Mouse (Mus musculus) embryonic facial prominence, embryonic 11.5 days (tissue): ENCODE data around the gene Rnf13. TPM values are rescaled to one million over a fixed set of nuclear protein-coding genes. Genes with fewer than 3 reads are reported as not detected.
A peak's percentile ranks its signal among the peaks of the same experiment; 100 is the strongest.

Experiments
- ATAC-seq: fragments of 200-750 bp; cut with Nextera tagmentation; replicated peaks from 2 replicates; pipeline ENCODE4 v1.8.0; 2017; ENCODE audit warnings: low read depth; ENCODE audit not compliant: insufficient number of reproducible peaks, low FRiP score, low TSS enrichment
- DNase-seq: peaks from one replicate; pipeline ENCODE4 v3.0.0-alpha.2; 2015; ENCODE audit warnings: low spot score
- H3K27ac ChIP-seq: fragments of 300-500 bp; sonication (generic); replicated peaks from 2 replicates; pipeline ENCODE4 v1.5.1; 2014; ENCODE audit warnings: mild to moderate bottlenecking, low read depth, low read length, control low read depth
- H3K27me3 ChIP-seq: fragments of 300-500 bp; sonication (generic); 2 replicates; pipeline ENCODE4 v1.6.1; 2014; ENCODE audit warnings: mild to moderate bottlenecking, low read length, moderate library complexity, mixed read lengths; ENCODE audit not compliant: control insufficient read depth, insufficient read depth
- H3K36me3 ChIP-seq: fragments of 300-500 bp; sonication (generic); replicated peaks from 2 replicates; pipeline ENCODE4 v1.6.1; 2014; ENCODE audit warnings: low read depth, mild to moderate bottlenecking, low read length, moderate library complexity, mixed read lengths; ENCODE audit not compliant: control insufficient read depth, insufficient read depth
- H3K4me1 ChIP-seq: fragments of 300-500 bp; sonication (generic); 2 replicates; pipeline ENCODE4 v1.6.1; 2014; ENCODE audit warnings: low read length, mixed read lengths; ENCODE audit not compliant: control insufficient read depth, insufficient read depth
- H3K4me2 ChIP-seq: fragments of 300-500 bp; sonication (generic); 2 replicates; pipeline ENCODE4 v1.6.1; 2014; ENCODE audit warnings: low read depth, mild to moderate bottlenecking, control low read depth, low read length, moderate library complexity
- H3K4me3 ChIP-seq: fragments of 300-500 bp; sonication (generic); 2 replicates; pipeline ENCODE4 v1.5.1; 2014; ENCODE audit warnings: low read depth, low read length, control low read depth
- H3K9ac ChIP-seq: fragments of 300-500 bp; sonication (generic); replicated peaks from 2 replicates; pipeline ENCODE4 v1.6.1; 2014; ENCODE audit warnings: mild to moderate bottlenecking, control low read depth, low read length
- H3K9me3 ChIP-seq: fragments of 300-500 bp; sonication (generic); replicated peaks from 2 replicates; pipeline ENCODE4 v1.6.1; 2016; ENCODE audit warnings: mild to moderate bottlenecking, low read length, inconsistent platforms, mixed read lengths; ENCODE audit not compliant: control insufficient read depth
- WGBS: fragments of 180-500 bp; shearing (Covaris S2); extraction: QIAGEN DNeasy Blood & Tissue Kit; methylation state at CpG from one replicate; pipeline ENCODE4 v1.1.7; 2014; 5-methylcytosine and 5-hydroxymethylcytosine counted together
- polyA plus RNA-seq: library from polyadenylated mRNA; unstranded; fragments of >200 nt; fragmentation: Nextera tagmentation; extraction: Ambion mirVana; gene quantifications from 2 replicates; pipeline ENCODE4 v1.2.1, GENCODE M21; 2014

Gene Rnf13
- polyA plus RNA-seq = 47.4 and 51.3 TPM in 2 replicates

DNA sequence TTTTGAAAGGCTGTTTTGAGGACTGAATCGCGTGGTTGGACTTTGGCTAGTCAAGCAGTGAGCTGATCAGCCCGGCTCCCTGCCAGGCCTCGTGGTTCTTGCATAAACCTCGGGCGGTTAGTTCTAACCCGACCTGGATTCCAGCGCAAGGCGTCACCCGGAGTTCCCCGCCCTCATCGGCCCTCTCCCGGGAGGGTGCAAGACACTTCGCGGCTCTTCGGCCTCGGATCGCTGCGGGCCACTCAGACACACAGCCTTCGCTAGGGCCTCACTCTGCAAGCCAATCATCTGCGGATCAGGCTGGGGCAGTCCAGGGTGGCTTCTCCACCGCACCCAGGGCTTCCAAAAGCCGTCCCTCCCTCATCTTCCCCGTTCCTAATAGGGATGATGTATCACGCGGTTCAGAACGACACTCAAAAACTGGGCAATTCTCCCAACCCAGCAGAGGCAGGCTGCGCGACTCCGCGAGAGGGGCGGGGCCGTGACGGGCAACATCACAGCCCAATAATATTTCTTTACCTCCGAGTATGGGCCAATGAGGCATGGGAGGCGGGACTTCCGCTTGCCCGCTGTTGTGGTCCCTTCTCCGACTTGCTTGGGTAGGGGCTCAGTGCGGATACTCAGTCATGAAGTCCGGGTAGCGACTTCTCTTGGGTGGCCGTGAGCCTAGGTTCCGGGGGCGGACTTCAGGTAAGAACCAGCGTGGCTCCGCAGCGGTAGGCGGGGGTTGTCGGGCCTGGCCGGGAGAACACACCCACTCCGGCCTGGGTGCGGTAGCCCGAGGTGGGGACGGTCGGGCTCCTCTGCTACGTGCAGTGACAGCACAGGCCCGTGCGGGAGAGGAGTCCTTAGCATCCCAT lies at the start of gene Rnf13:
Gene Rnf13 (plus strand): TSS at position 552 of the 860 bp plus-strand sequence.
- Histone ChIP-seq H3K9me3 (no peaks in the 10 kb centered on the region), H3K27ac (peak within 1 kb of the TSS; percentile 85), H3K36me3 (no peaks in the 10 kb centered on the region), H3K4me1 (no peaks in the 10 kb centered on the region), H3K4me3 (peak within 1 kb of the TSS; percentile 77), H3K9ac (peak within 1 kb of the TSS; percentile 85), H3K4me2 (peak within 1 kb of the TSS; percentile 78), H3K27me3 (no peaks in the 10 kb centered on the region)
- DNase-seq (peak; percentile 96), ATAC-seq (peak; percentile 98)
- WGBS = under 1% methylated on average over 59 of the region's 59 CpGs

GRCm38 (mm10) chr3:57691772-57692171 lies 44.1 kb upstream of the Rnf13 start:
- no peaks in the 10 kb centered on the region for H3K27me3 ChIP-seq
- no peaks in the 10 kb centered on the region for H3K36me3 ChIP-seq
- H3K4me2 ChIP-seq = no peak overlapping the region
- DNase-seq (no peak), ATAC-seq (no peak)
- H3K4me1 ChIP-seq = no peaks in the 10 kb centered on the region
- H3K27ac ChIP-seq = no peak overlapping the region
- 89% methylated on average over 4 of the region's 4 CpGs for WGBS
- H3K9ac ChIP-seq = no peak overlapping the region
- no peaks in the 10 kb centered on the region for H3K9me3 ChIP-seq
- H3K4me3 ChIP-seq = no peak overlapping the region

DNA sequence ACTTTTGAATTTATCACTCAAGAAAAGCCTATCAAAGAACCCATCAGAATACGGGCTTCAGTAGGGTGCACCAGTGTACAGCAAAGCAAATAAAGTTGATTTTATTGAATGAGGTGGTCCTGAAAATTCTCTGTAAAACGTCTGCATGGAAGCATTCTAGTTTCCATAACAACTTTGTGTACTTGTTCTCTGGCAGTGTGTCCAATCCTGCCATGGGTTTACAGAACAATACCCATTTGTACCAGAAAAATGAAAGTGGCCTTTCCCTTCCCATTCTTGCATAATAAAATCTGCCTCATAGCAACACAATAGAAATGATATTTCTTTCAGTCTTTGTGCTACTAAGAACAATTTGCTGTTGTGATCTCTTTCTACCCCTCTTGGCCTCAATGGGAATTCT lies 43.1 kb upstream of the Rnf13 start, which contains the start of gene Ankub1:
Gene Ankub1 (minus strand): TSS at position 81 of the 400 bp plus-strand sequence.
- Histone ChIP-seq H3K4me3 (no peak within 1 kb of the TSS), H3K9me3 (no peaks in the 10 kb centered on the region), H3K4me2 (no peak within 1 kb of the TSS), H3K9ac (no peak within 1 kb of the TSS), H3K27me3 (no peaks in the 10 kb centered on the region), H3K27ac (no peak within 1 kb of the TSS), H3K36me3 (no peaks in the 10 kb centered on the region), H3K4me1 (no peaks in the 10 kb centered on the region)
- no peak for DNase-seq
- ATAC-seq = no peak
- 80% methylated on average over 2 of the region's 2 CpGs for WGBS

DNA sequence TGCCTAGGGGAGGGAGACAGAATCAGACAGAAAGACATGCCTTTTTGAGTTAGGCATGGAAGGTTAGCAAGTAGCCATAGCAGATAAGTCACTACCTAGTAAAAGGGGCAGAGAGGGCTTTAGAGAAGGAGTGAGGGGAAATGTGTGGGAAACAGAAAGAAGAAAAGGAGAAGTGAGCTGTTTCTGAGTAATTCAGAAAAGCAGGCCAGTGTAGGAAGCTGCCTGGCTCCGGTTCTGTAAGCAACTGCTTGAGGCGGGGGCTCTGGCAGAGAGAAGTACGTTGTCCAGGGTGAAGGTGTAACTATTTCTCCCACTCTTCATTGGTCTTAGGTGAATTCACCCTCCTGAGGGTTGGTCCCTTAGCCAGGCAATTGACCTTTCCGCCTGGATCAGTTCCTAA lies 39.6 kb upstream of the Rnf13 start:
- Histone ChIP-seq H3K36me3 (no peaks in the 10 kb centered on the region), H3K9me3 (no peaks in the 10 kb centered on the region), H3K4me3 (no peak overlapping the region), H3K27ac (no peak overlapping the region), H3K4me1 (no peaks in the 10 kb centered on the region), H3K27me3 (no peaks in the 10 kb centered on the region), H3K9ac (no peak overlapping the region), H3K4me2 (no peak overlapping the region)
- no peak for DNase-seq
- 88% methylated on average over 4 of the region's 4 CpGs for whole genome bisulfite sequencing
- ATAC-seq = no peak

DNA sequence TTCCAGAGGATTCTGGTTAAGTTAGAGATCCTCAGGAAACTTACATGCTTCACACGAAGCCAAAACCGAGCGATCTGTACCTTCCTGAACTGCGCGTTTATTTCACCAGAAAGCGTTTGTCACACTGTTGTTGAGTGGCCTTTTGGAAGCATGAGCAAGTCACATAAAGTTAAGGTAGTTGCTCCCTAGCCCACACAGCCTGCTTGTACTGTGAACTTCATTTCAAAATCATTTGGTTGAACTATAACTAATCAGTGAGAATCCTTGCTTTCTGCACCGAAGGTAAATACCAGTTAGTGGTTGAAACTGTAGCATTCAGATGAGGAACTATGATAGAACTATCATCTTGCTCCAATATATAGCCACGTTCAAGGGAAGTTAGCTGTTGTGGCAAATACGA lies 39.1 kb upstream of the Rnf13 start:
- H3K4me2 ChIP-seq = no peak overlapping the region
- ATAC-seq (no peak), DNase-seq (no peak)
- H3K9me3 ChIP-seq = no peaks in the 10 kb centered on the region
- H3K27ac ChIP-seq = no peak overlapping the region
- no peaks in the 10 kb centered on the region for H3K36me3 ChIP-seq
- no peak overlapping the region for H3K4me3 ChIP-seq
- no peak overlapping the region for H3K9ac ChIP-seq
- H3K4me1 ChIP-seq = no peaks in the 10 kb centered on the region
- H3K27me3 ChIP-seq = no peaks in the 10 kb centered on the region
- WGBS = 95% methylated on average over 9 of the region's 9 CpGs

GRCm38 (mm10) chr3:57714151-57714550 lies 21.7 kb upstream of the Rnf13 start:
- H3K9me3 ChIP-seq = no peaks in the 10 kb centered on the region
- no peak for DNase-seq
- no peaks in the 10 kb centered on the region for H3K4me1 ChIP-seq
- no peak overlapping the region for H3K27ac ChIP-seq
- 89% methylated on average over 6 of the region's 6 CpGs for WGBS
- H3K4me3 ChIP-seq = no peak overlapping the region
- no peak overlapping the region for H3K9ac ChIP-seq
- no peak overlapping the region for H3K4me2 ChIP-seq
- H3K36me3 ChIP-seq = no peaks in the 10 kb centered on the region
- no peak for ATAC-seq
- H3K27me3 ChIP-seq = no peaks in the 10 kb centered on the region

- H3K4me1 ChIP-seq = no peaks in the 10 kb centered on the region
- H3K4me3 ChIP-seq = no peak overlapping the region
- 80% methylated on average over 5 of the region's 5 CpGs for WGBS
- no peak for DNase-seq
- no peaks in the 10 kb centered on the region for H3K9me3 ChIP-seq
- H3K9ac ChIP-seq = no peak overlapping the region
- H3K27me3 ChIP-seq = no peaks in the 10 kb centered on the region
- no peak overlapping the region for H3K27ac ChIP-seq
- H3K36me3 ChIP-seq = no peaks in the 10 kb centered on the region
- no peak for ATAC-seq
- no peak overlapping the region for H3K4me2 ChIP-seq
Observed at GRCm38 (mm10) chr3:57732206-57732915, 3.5 kb upstream of the Rnf13 start.
